35 mouse cellular contexts compared by ENCODE assay signal in the genomic region with DNA sequence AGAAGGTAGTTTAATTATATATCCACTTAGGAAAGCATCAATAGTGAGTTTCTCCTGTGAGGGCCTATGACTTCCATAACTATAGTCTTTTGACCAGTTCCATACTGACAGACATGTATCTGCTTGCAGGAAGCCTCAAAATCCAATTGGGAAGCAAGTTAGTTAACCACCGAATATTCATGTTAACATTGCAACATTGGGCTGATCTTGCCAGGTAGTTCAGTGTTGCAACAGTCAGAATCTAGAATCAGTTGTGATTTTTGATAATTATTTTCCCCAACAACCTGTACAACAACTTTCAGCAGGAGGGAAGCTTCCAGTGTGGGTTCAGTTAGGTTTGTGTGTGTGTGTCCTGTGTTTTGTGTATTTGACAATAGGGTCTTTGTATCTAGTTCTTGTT.
"Had no signal": no experiment of that assay in that cellular context is flagged by ENCODE, and none has a peak within 500 bp of the region (broad histone marks: within the 10 kb centered on the region; RNA-seq: fewer than 3 reads in every experiment).

No protein-coding gene starts in this region.

- ATAC-seq: hindbrain, embryonic 16.5 days; hindbrain, postnatal 0 days; inflammation-experienced regulatory T-cells, adult 6 months; intestine, embryonic 15.5 days; intestine, embryonic 16.5 days; intestine, postnatal 0 days had no signal

- H3K4me2 ChIP-seq: heart, embryonic 11.5 days; heart, embryonic 12.5 days; heart, embryonic 13.5 days; heart, embryonic 15.5 days; hindbrain, embryonic 12.5 days; hindbrain, embryonic 13.5 days; hindbrain, embryonic 14.5 days; hindbrain, embryonic 15.5 days; intestine, embryonic 15.5 days; kidney, embryonic 15.5 days had no signal

- H3K27ac ChIP-seq: heart, embryonic 10.5 days; heart, embryonic 13.5 days; heart, embryonic 15.5 days; hindbrain, embryonic 10.5 days; hindbrain, embryonic 12.5 days; hindbrain, embryonic 13.5 days; hindbrain, embryonic 14.5 days; hindbrain, embryonic 15.5 days; hindbrain, postnatal 0 days; intestine, embryonic 15.5 days; kidney, embryonic 15.5 days; kidney, postnatal 0 days; layer of hippocampus, adult 2 months had no signal

- H3K4me1 ChIP-seq: heart, embryonic 10.5 days; heart, embryonic 12.5 days; heart, embryonic 13.5 days; heart, embryonic 15.5 days; hindbrain, embryonic 10.5 days; hindbrain, embryonic 12.5 days; hindbrain, embryonic 13.5 days; hindbrain, embryonic 15.5 days; intestine, embryonic 15.5 days; kidney, embryonic 15.5 days had no signal

- H3K36me3 ChIP-seq: heart, embryonic 10.5 days; heart, embryonic 12.5 days; heart, embryonic 13.5 days; heart, embryonic 15.5 days; hindbrain, embryonic 10.5 days; hindbrain, embryonic 12.5 days; hindbrain, embryonic 13.5 days; hindbrain, embryonic 15.5 days; intestine, embryonic 15.5 days; kidney, embryonic 15.5 days had no signal

- H3K9ac ChIP-seq: heart, embryonic 12.5 days; heart, embryonic 13.5 days; heart, embryonic 15.5 days; hindbrain, embryonic 12.5 days; hindbrain, embryonic 13.5 days; hindbrain, embryonic 14.5 days; hindbrain, embryonic 15.5 days; intestine, embryonic 15.5 days; kidney, embryonic 15.5 days had no signal

- H3K9me3 ChIP-seq: hindbrain, embryonic 12.5 days; hindbrain, embryonic 15.5 days; intestine, embryonic 15.5 days had no signal

- H3K4me3 ChIP-seq: heart, embryonic 10.5 days; heart, embryonic 12.5 days; heart, embryonic 13.5 days; heart, embryonic 15.5 days; hindbrain, embryonic 10.5 days; hindbrain, embryonic 12.5 days; hindbrain, embryonic 13.5 days; hindbrain, embryonic 15.5 days; intestine, embryonic 15.5 days; kidney, embryonic 15.5 days; layer of hippocampus, adult 2 months had no signal

- DNase-seq: heart, postnatal 10 days; heart, postnatal 14 days; heart, postnatal 36 days; heart, postnatal 4 days; kidney, adult 11 months; kidney, adult 18-20 months; kidney, adult 2 months; kidney, adult 8-10 months; kidney, adult 9 months; kidney, postnatal 10 days; kidney, postnatal 14 days; kidney, postnatal 25 days; kidney, postnatal 36 days; kidney, postnatal 4 days; layer of hippocampus, adult 9-11 months; layer of hippocampus, postnatal 36 days had no signal

- H3K27me3 ChIP-seq: heart, embryonic 12.5 days; heart, embryonic 13.5 days; heart, embryonic 15.5 days; hindbrain, embryonic 12.5 days; hindbrain, embryonic 13.5 days; hindbrain, embryonic 15.5 days; intestine, embryonic 15.5 days; kidney, embryonic 15.5 days had no signal
